Mouse (Mus musculus): ENCODE measurements around the gene Tnfrsf26. TPM values are rescaled to one million over a fixed set of nuclear protein-coding genes. Genes with fewer than 3 reads are reported as not detected.

Tnfrsf26 gene
- polyA plus RNA-seq, 1 experiment = not detected

GRCm38 (mm10) chr7:143620951-143621350 is 7.6 kb downstream of the Tnfrsf26 start:
- no peak for TF ChIP-seq POLR2A (IDR thresholded peaks at IDR 0.05; ENCODE audit: control insufficient read depth, low read depth, low read length)
- no peak for TF ChIP-seq CTCF (IDR thresholded peaks at IDR 0.05; ENCODE audit: control insufficient read depth, insufficient read depth, insufficient replicate concordance, low read depth, low read length)
- H3K27ac ChIP-seq (ENCODE audit: control insufficient read depth, insufficient read depth, low read depth, low read length) = no peak overlapping the region
- no peaks in the 10 kb centered on the region for H3K27me3 ChIP-seq (ENCODE audit: control insufficient read depth, insufficient read depth, low read length)
- no peak overlapping the region for H3K4me3 ChIP-seq (ENCODE audit: control insufficient read depth, low read depth, low read length)
- H3K4me1 ChIP-seq (ENCODE audit: control insufficient read depth, insufficient read depth, low read length) = no peaks in the 10 kb centered on the region
- H3K36me3 ChIP-seq (ENCODE audit: control insufficient read depth, insufficient read depth, low read length) = no peaks in the 10 kb centered on the region

GRCm38 (mm10) chr7:143614404-143615135 is 14.0 kb downstream of the Tnfrsf26 start:
- Histone ChIP-seq H3K27ac (ENCODE audit: control insufficient read depth, insufficient read depth, low read depth, low read length) (no peak overlapping the region), H3K4me1 (ENCODE audit: control insufficient read depth, insufficient read depth, low read length) (no peaks in the 10 kb centered on the region), H3K27me3 (ENCODE audit: control insufficient read depth, insufficient read depth, low read length) (no peaks in the 10 kb centered on the region), H3K4me3 (ENCODE audit: control insufficient read depth, low read depth, low read length) (no peak overlapping the region), H3K36me3 (ENCODE audit: control insufficient read depth, insufficient read depth, low read length) (no peaks in the 10 kb centered on the region)
- TF ChIP-seq POLR2A (IDR thresholded peaks at IDR 0.05; ENCODE audit: control insufficient read depth, low read depth, low read length) (no peak), CTCF (IDR thresholded peaks at IDR 0.05; ENCODE audit: control insufficient read depth, insufficient read depth, insufficient replicate concordance, low read depth, low read length) (no peak)

GRCm38 (mm10) chr7:143612215-143612614 is 16.3 kb downstream of the Tnfrsf26 start:
- TF ChIP-seq POLR2A (IDR thresholded peaks at IDR 0.05; ENCODE audit: control insufficient read depth, low read depth, low read length) = no peak
- peak; percentile 39; the same call in 1 of the 2 replicates for TF ChIP-seq CTCF (IDR thresholded peaks at IDR 0.05; ENCODE audit: control insufficient read depth, insufficient read depth, insufficient replicate concordance, low read depth, low read length)
- H3K4me1 ChIP-seq (ENCODE audit: control insufficient read depth, insufficient read depth, low read length) = no peaks in the 10 kb centered on the region
- no peaks in the 10 kb centered on the region for H3K27me3 ChIP-seq (ENCODE audit: control insufficient read depth, insufficient read depth, low read length)
- no peaks in the 10 kb centered on the region for H3K36me3 ChIP-seq (ENCODE audit: control insufficient read depth, insufficient read depth, low read length)
- H3K27ac ChIP-seq (ENCODE audit: control insufficient read depth, insufficient read depth, low read depth, low read length) = no peak overlapping the region
- H3K4me3 ChIP-seq (ENCODE audit: control insufficient read depth, low read depth, low read length) = no peak overlapping the region

- no peak overlapping the region for H3K27ac ChIP-seq (ENCODE audit: control insufficient read depth, insufficient read depth, low read depth, low read length)
- H3K27me3 ChIP-seq (ENCODE audit: control insufficient read depth, insufficient read depth, low read length) = no peaks in the 10 kb centered on the region
- H3K36me3 ChIP-seq (ENCODE audit: control insufficient read depth, insufficient read depth, low read length) = no peaks in the 10 kb centered on the region
- no peak overlapping the region for H3K4me3 ChIP-seq (ENCODE audit: control insufficient read depth, low read depth, low read length)
- no peaks in the 10 kb centered on the region; the same call in 1 of the 2 replicates for H3K4me1 ChIP-seq (ENCODE audit: control insufficient read depth, insufficient read depth, low read length)
- no peak for TF ChIP-seq CTCF (IDR thresholded peaks at IDR 0.05; ENCODE audit: control insufficient read depth, insufficient read depth, insufficient replicate concordance, low read depth, low read length)
- TF ChIP-seq POLR2A (IDR thresholded peaks at IDR 0.05; ENCODE audit: control insufficient read depth, low read depth, low read length) = no peak
These were observed 23.2 kb downstream of the Tnfrsf26 start for GRCm38 (mm10) chr7:143605321-143605720.

GRCm38 (mm10) chr7:143604889-143605288 is 23.6 kb downstream of the Tnfrsf26 start:
- Histone ChIP-seq H3K4me1 (ENCODE audit: control insufficient read depth, insufficient read depth, low read length) (no peaks in the 10 kb centered on the region; the same call in 1 of the 2 replicates), H3K27ac (ENCODE audit: control insufficient read depth, insufficient read depth, low read depth, low read length) (no peak overlapping the region), H3K36me3 (ENCODE audit: control insufficient read depth, insufficient read depth, low read length) (no peaks in the 10 kb centered on the region), H3K4me3 (ENCODE audit: control insufficient read depth, low read depth, low read length) (no peak overlapping the region), H3K27me3 (ENCODE audit: control insufficient read depth, insufficient read depth, low read length) (no peaks in the 10 kb centered on the region)
- no peak for TF ChIP-seq CTCF (IDR thresholded peaks at IDR 0.05; ENCODE audit: control insufficient read depth, insufficient read depth, insufficient replicate concordance, low read depth, low read length)
- no peak for TF ChIP-seq POLR2A (IDR thresholded peaks at IDR 0.05; ENCODE audit: control insufficient read depth, low read depth, low read length)

- H3K4me3 ChIP-seq (ENCODE audit: control insufficient read depth, low read depth, low read length) = no peak overlapping the region
- TF ChIP-seq POLR2A (IDR thresholded peaks at IDR 0.05; ENCODE audit: control insufficient read depth, low read depth, low read length) (no peak), CTCF (IDR thresholded peaks at IDR 0.05; ENCODE audit: control insufficient read depth, insufficient read depth, insufficient replicate concordance, low read depth, low read length) (no peak)
- H3K36me3 ChIP-seq (ENCODE audit: control insufficient read depth, insufficient read depth, low read length) = no peaks in the 10 kb centered on the region
- H3K27me3 ChIP-seq (ENCODE audit: control insufficient read depth, insufficient read depth, low read length) = no peaks in the 10 kb centered on the region
- H3K4me1 ChIP-seq (ENCODE audit: control insufficient read depth, insufficient read depth, low read length) = peaks cover 4% of the 10 kb centered on the region
- no peak overlapping the region for H3K27ac ChIP-seq (ENCODE audit: control insufficient read depth, insufficient read depth, low read depth, low read length)
These were observed 26.8 kb downstream of the Tnfrsf26 start for GRCm38 (mm10) chr7:143601705-143602104.

- Histone ChIP-seq H3K36me3 (ENCODE audit: control insufficient read depth, insufficient read depth, low read length) (no peaks in the 10 kb centered on the region), H3K27ac (ENCODE audit: control insufficient read depth, insufficient read depth, low read depth, low read length) (peak overlapping the region; percentile 76; the same call in 1 of the 2 replicates), H3K4me3 (ENCODE audit: control insufficient read depth, low read depth, low read length) (peak overlapping the region; percentile 97), H3K27me3 (ENCODE audit: control insufficient read depth, insufficient read depth, low read length) (no peaks in the 10 kb centered on the region), H3K4me1 (ENCODE audit: control insufficient read depth, insufficient read depth, low read length) (peaks cover 4% of the 10 kb centered on the region)
- TF ChIP-seq CTCF (IDR thresholded peaks at IDR 0.05; ENCODE audit: control insufficient read depth, insufficient read depth, insufficient replicate concordance, low read depth, low read length) (no peak), POLR2A (IDR thresholded peaks at IDR 0.05; ENCODE audit: control insufficient read depth, low read depth, low read length) (no peak)
These were observed 28.2 kb downstream of the Tnfrsf26 start for GRCm38 (mm10) chr7:143600231-143600740.
